Mouse (Mus musculus): ENCODE measurements around the gene Taar6. TPM values are rescaled to one million over a fixed set of nuclear protein-coding genes. Genes with fewer than 3 reads are reported as not detected.

Gene Taar6
- total and polyA plus RNA-seq, 2 experiments from 2014 or later = not detected

- no peaks in the 10 kb centered on the region for H3K36me3 ChIP-seq (ENCODE audit: insufficient read depth)
- no peaks in the 10 kb centered on the region for H3K9me3 ChIP-seq (ENCODE audit: low read length)
- no peaks in the 10 kb centered on the region for H3K27me3 ChIP-seq (ENCODE audit: insufficient read depth, low read length)
- H3K4me2 ChIP-seq (ENCODE audit: low read depth) = no peak within 1 kb of the TSS
- DNase-seq = no peak
- ATAC-seq = no peak
- TF ChIP-seq CTCF (IDR thresholded peaks at IDR 0.05; ENCODE audit: low read depth) = no peak
- H3K4me1 ChIP-seq (ENCODE audit: insufficient read depth) = no peaks in the 10 kb centered on the region
- no peak within 1 kb of the TSS for H3K4me3 ChIP-seq (ENCODE audit: low read depth, low read length)
- WGBS = 97% methylated on average over 13 of the region's 13 CpGs
- H3K9ac ChIP-seq = no peak within 1 kb of the TSS
- H3K27ac ChIP-seq (ENCODE audit: low read depth, low read length) = no peak within 1 kb of the TSS
Observed at GRCm38 (mm10) chr10:23960444-23960915, 25.0 kb downstream of the Taar6 start, which contains the start of gene Taar4. Taar4 (plus strand) TSS chr10:23960494.

- Histone ChIP-seq H3K4me2 (ENCODE audit: low read depth) (no peak overlapping the region), H3K9ac (no peak overlapping the region), H3K9me3 (ENCODE audit: low read length) (no peaks in the 10 kb centered on the region), H3K4me3 (ENCODE audit: low read depth, low read length) (no peak overlapping the region), H3K4me1 (ENCODE audit: insufficient read depth) (no peaks in the 10 kb centered on the region), H3K27me3 (ENCODE audit: insufficient read depth, low read length) (no peaks in the 10 kb centered on the region), H3K36me3 (ENCODE audit: insufficient read depth) (no peaks in the 10 kb centered on the region), H3K27ac (ENCODE audit: low read depth, low read length) (no peak overlapping the region)
- ATAC-seq = no peak
- no peak for DNase-seq
- no peak for TF ChIP-seq CTCF (IDR thresholded peaks at IDR 0.05; ENCODE audit: low read depth)
- WGBS = 55% methylated on average over 3 of the region's 3 CpGs
Observed at GRCm38 (mm10) chr10:23959071-23959470, 26.4 kb downstream of the Taar6 start.

- no peak for ATAC-seq
- WGBS = 89% methylated on average over 6 of the region's 6 CpGs
- Histone ChIP-seq H3K9me3 (ENCODE audit: low read length) (no peaks in the 10 kb centered on the region), H3K4me1 (ENCODE audit: insufficient read depth) (no peaks in the 10 kb centered on the region), H3K36me3 (ENCODE audit: insufficient read depth) (no peaks in the 10 kb centered on the region), H3K4me3 (ENCODE audit: low read depth, low read length) (no peak overlapping the region), H3K4me2 (ENCODE audit: low read depth) (no peak overlapping the region), H3K27me3 (ENCODE audit: insufficient read depth, low read length) (no peaks in the 10 kb centered on the region), H3K9ac (no peak overlapping the region), H3K27ac (ENCODE audit: low read depth, low read length) (no peak overlapping the region)
- DNase-seq = no peak
- no peak for TF ChIP-seq CTCF (IDR thresholded peaks at IDR 0.05; ENCODE audit: low read depth)
Observed at GRCm38 (mm10) chr10:23951714-23952113, 33.7 kb downstream of the Taar6 start.

- DNase-seq (peak; percentile 59), ATAC-seq (peak; percentile 89)
- H3K9me3 ChIP-seq (ENCODE audit: low read length) = no peaks in the 10 kb centered on the region
- no peaks in the 10 kb centered on the region for H3K4me1 ChIP-seq (ENCODE audit: insufficient read depth)
- WGBS = 85% methylated on average over 16 of the region's 16 CpGs
- peak within 1 kb of the TSS; percentile 54; the same call in 1 of the 2 replicates for H3K27ac ChIP-seq (ENCODE audit: low read depth, low read length)
- H3K27me3 ChIP-seq (ENCODE audit: insufficient read depth, low read length) = no peaks in the 10 kb centered on the region
- no peak within 1 kb of the TSS for H3K4me3 ChIP-seq (ENCODE audit: low read depth, low read length)
- TF ChIP-seq CTCF (IDR thresholded peaks at IDR 0.05; ENCODE audit: low read depth) = no peak
- H3K36me3 ChIP-seq (ENCODE audit: insufficient read depth) = no peaks in the 10 kb centered on the region
- no peak within 1 kb of the TSS for H3K4me2 ChIP-seq (ENCODE audit: low read depth)
- no peak within 1 kb of the TSS for H3K9ac ChIP-seq
Observed at GRCm38 (mm10) chr10:23949508-23950005, 35.9 kb downstream of the Taar6 start, which contains the start of gene Taar3. Taar3 (plus strand) TSS chr10:23949558.

DNA sequence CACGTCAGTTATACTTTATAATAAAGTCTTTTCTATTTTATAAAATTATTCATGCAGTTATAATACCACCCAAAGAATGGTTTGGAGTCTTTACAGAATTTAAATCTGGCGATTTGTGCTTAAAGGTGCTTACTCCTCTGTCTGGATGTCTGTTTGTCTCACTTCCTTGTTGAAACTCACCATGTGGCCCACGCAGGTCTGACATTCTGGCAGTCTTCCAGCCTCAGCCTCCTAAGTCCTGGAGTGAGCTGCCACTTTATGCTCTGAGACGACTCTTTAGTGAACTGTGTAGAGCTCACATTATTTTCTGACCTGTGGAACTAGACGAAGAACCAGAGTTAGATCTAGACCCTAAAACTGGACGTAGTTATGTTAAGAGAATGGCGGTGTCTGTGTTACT lies 37.4 kb downstream of the Taar6 start:
- no peak overlapping the region for H3K27ac ChIP-seq (ENCODE audit: low read depth, low read length)
- H3K27me3 ChIP-seq (ENCODE audit: insufficient read depth, low read length) = no peaks in the 10 kb centered on the region
- H3K4me2 ChIP-seq (ENCODE audit: low read depth) = no peak overlapping the region
- no peaks in the 10 kb centered on the region for H3K4me1 ChIP-seq (ENCODE audit: insufficient read depth)
- no peak overlapping the region for H3K4me3 ChIP-seq (ENCODE audit: low read depth, low read length)
- ATAC-seq (no peak), DNase-seq (no peak)
- WGBS = 50% methylated on average over 7 of the region's 7 CpGs
- H3K9ac ChIP-seq = no peak overlapping the region
- no peaks in the 10 kb centered on the region for H3K36me3 ChIP-seq (ENCODE audit: insufficient read depth)
- H3K9me3 ChIP-seq (ENCODE audit: low read length) = no peaks in the 10 kb centered on the region
- no peak for TF ChIP-seq CTCF (IDR thresholded peaks at IDR 0.05; ENCODE audit: low read depth)

- 82% methylated on average over 5 of the region's 5 CpGs for WGBS
- no peaks in the 10 kb centered on the region for H3K27me3 ChIP-seq (ENCODE audit: insufficient read depth, low read length)
- H3K9me3 ChIP-seq (ENCODE audit: low read length) = no peaks in the 10 kb centered on the region
- no peak; the same call in 1 of the 2 replicates for TF ChIP-seq CTCF (IDR thresholded peaks at IDR 0.05; ENCODE audit: low read depth)
- H3K27ac ChIP-seq (ENCODE audit: low read depth, low read length) = no peak overlapping the region
- no peak overlapping the region for H3K4me3 ChIP-seq (ENCODE audit: low read depth, low read length)
- ATAC-seq (no peak), DNase-seq (no peak)
- no peak overlapping the region for H3K9ac ChIP-seq
- no peak overlapping the region for H3K4me2 ChIP-seq (ENCODE audit: low read depth)
- no peaks in the 10 kb centered on the region for H3K4me1 ChIP-seq (ENCODE audit: insufficient read depth)
- no peaks in the 10 kb centered on the region for H3K36me3 ChIP-seq (ENCODE audit: insufficient read depth)
Observed at GRCm38 (mm10) chr10:23942465-23942864, 43.0 kb downstream of the Taar6 start.

DNA sequence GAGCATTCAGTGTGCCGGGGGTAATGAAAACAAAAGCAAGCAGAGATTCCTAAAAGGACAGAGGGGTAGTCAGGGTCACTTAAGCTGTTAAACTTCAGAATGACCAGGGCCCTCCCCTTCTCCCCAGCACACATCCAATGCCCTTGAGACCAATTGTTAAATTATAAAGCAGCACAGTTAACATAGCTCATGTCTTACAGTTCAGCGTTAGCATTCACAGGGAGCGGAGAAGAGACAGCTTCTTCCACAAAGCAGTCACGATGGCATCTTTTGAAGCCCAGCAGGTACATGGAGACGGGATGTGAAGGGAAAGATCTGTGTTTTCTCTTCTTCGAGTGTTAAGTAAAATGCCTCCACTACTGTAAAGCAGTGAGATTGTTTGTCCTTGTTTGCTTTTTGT lies 47.1 kb downstream of the Taar6 start, which contains the start of gene Taar2:
TSS of gene Taar2 (plus strand) at position 261 of the 400 bp plus-strand sequence.
- WGBS = 32% methylated on average over 6 of the region's 6 CpGs
- ATAC-seq = peak; percentile 54

More for the DNA sequence above, 47.1 kb downstream of the Taar6 start, which contains the start of gene Taar2:
- Histone ChIP-seq H3K9me3 (ENCODE audit: low read length) (no peaks in the 10 kb centered on the region), H3K36me3 (ENCODE audit: insufficient read depth) (no peaks in the 10 kb centered on the region), H3K4me1 (ENCODE audit: insufficient read depth) (no peaks in the 10 kb centered on the region), H3K4me3 (ENCODE audit: low read depth, low read length) (no peak within 1 kb of the TSS), H3K9ac (no peak within 1 kb of the TSS), H3K27ac (ENCODE audit: low read depth, low read length) (no peak within 1 kb of the TSS), H3K4me2 (ENCODE audit: low read depth) (no peak within 1 kb of the TSS), H3K27me3 (ENCODE audit: insufficient read depth, low read length) (no peaks in the 10 kb centered on the region)
- TF ChIP-seq CTCF (IDR thresholded peaks at IDR 0.05; ENCODE audit: low read depth) = no peak
- peak; percentile 7 for DNase-seq
